Mouse (Mus musculus) cerebellum, adult 2 months (tissue): ENCODE results near the gene Hpcal4.

Source experiments
- CTCF ChIP-seq: fragments of 200-500 bp; IDR thresholded peaks from 2 replicates; pipeline ENCODE4 v1.5.1; 2011; ENCODE audit warnings: low read depth, mild to moderate bottlenecking, control low read depth, low read length, moderate library complexity, borderline replicate concordance; ENCODE audit not compliant: insufficient read depth
- POLR2A ChIP-seq: fragments of 200-500 bp; IDR thresholded peaks from 2 replicates; pipeline ENCODE4 v1.6.1; 2011; ENCODE audit warnings: low read length, control low read depth, borderline replicate concordance; ENCODE audit not compliant: insufficient read depth

DNA sequence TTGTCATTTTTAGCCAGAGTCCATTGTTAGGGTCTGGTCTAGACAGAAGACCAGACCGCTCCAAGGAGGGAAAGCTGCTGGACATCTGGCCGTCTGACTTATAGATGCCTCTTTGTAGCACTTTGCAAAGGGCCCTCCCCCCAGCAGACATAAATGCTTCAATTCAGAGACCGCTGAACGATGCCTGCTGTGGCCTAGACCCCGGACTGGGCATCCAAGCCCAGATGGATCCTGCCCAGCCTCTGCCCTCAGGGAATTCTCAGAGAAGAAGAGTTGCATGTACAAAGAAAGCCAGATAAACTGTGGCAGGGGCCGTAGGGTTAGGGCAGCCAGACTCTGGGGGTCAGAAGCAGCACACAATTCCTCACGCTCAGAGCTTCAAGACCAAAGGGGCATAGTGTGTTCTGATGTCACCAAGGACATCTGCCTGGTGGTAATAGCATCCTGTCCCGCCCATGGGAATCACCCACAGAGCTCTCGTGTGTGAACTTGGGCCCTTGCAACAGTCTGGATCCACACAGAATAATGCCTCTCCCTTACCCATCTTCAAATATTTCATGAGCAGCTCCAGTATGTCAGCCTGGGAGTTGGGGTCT, 52.9 kb downstream of the Hpcal4 start:
- TF ChIP-seq CTCF (no peak), POLR2A (no peak)
